9 mouse cellular contexts compared by ENCODE assay signal in the genomic region with DNA sequence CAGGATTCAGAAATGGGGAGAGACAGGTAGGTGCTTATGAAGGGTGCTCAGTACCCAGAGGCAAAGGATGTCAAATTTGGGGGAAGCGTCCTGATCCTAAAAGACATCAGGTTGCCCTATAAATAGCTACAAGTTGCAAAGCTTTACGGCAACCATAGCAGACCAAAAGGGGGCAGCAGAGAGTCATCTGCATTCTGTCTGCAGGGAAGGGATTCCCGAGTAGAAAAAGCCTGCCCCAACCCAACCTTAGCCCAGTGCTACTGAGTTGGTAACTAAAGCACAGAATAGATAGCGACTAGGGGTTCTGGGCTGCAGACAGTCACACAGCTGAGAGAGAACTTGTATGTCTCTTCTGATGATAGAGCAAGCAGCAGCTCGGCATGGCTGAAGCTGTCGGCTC. TPM values are rescaled to one million over a fixed set of nuclear protein-coding genes. Genes with fewer than 3 reads are reported as not detected.
A peak's percentile ranks its signal among the peaks of the same experiment; 100 is the strongest.
DNase-seq lines count a peak whose midpoint lies in the region; ATAC-seq lines count a peak whose summit lies in the region.
"Had no signal": no experiment of that assay in that cellular context is flagged by ENCODE, and none has a peak within 500 bp of the region (broad histone marks: within the 10 kb centered on the region; RNA-seq: fewer than 3 reads in every experiment).

No protein-coding gene starts in this region.

- no peak overlapping the region for H3K27ac ChIP-seq in forebrain, embryonic 15.5 days (replicated peaks)
- no peak overlapping the region for H3K27ac ChIP-seq in hindbrain, embryonic 10.5 days
- H3K27ac ChIP-seq: liver, embryonic 15.5 days had no signal

- no peaks in the 10 kb centered on the region for H3K9me3 ChIP-seq in forebrain, embryonic 15.5 days
- H3K9me3 ChIP-seq in hindbrain, embryonic 10.5 days: no peaks in the 10 kb centered on the region
- H3K9me3 ChIP-seq: liver, embryonic 15.5 days had no signal

- 0 out of 2 replicates have a peak, but pooled peaks cover 2% of the 10 kb centered on the region for H3K4me1 ChIP-seq in forebrain, embryonic 15.5 days
- no peaks in the 10 kb centered on the region for H3K4me1 ChIP-seq in hindbrain, embryonic 10.5 days (replicated peaks)
- H3K4me1 ChIP-seq: liver, embryonic 15.5 days had no signal

- DNase-seq in NIH3T3 (ENCODE audit: low read depth): peak; percentile 89
- DNase-seq in cerebellum, adult 11 months: peak; percentile 80
- DNase-seq in hindbrain, embryonic 10.5 days (ENCODE audit: low spot score): peak; percentile 77
- peak; percentile 74 to 86 for DNase-seq in layer of hippocampus, postnatal 14 days (ENCODE audit: low spot score in 2 of 2)
- DNase-seq in right cerebral cortex, adult 18-20 months: peak; percentile 80
- DNase-seq in urinary bladder, postnatal 36 days (ENCODE audit: low spot score in 2 of 2): peak; percentile 64 to 73

- no peak overlapping the region for H3K4me2 ChIP-seq in forebrain, embryonic 15.5 days (replicated peaks)
- H3K4me2 ChIP-seq: liver, embryonic 15.5 days had no signal

- H3K9ac ChIP-seq in forebrain, embryonic 15.5 days (replicated peaks): no peak overlapping the region
- H3K9ac ChIP-seq: liver, embryonic 15.5 days had no signal

- no peaks in the 10 kb centered on the region for H3K27me3 ChIP-seq in forebrain, embryonic 15.5 days
- no peaks in the 10 kb centered on the region for H3K27me3 ChIP-seq in hindbrain, embryonic 10.5 days (ENCODE audit: insufficient read depth, poor library complexity, severe bottlenecking)
- H3K27me3 ChIP-seq: liver, embryonic 15.5 days had no signal

- peak; percentile 71 for ATAC-seq in forebrain, embryonic 15.5 days (replicated peaks)
- ATAC-seq in megakaryocyte, adult 5-6 weeks (ENCODE audit: poor library complexity, severe bottlenecking): peak; percentile 82

- no peak overlapping the region for H3K4me3 ChIP-seq in forebrain, embryonic 15.5 days
- H3K4me3 ChIP-seq in hindbrain, embryonic 10.5 days: no peak overlapping the region
- H3K4me3 ChIP-seq: liver, embryonic 15.5 days had no signal

- 31% methylated on average over 6 of the region's 6 CpGs for WGBS in forebrain, embryonic 15.5 days
- WGBS in hindbrain, embryonic 10.5 days: 37% methylated on average over 6 of the region's 6 CpGs

- H3K36me3 ChIP-seq in forebrain, embryonic 15.5 days: no peaks in the 10 kb centered on the region
- peaks cover 23% of the 10 kb centered on the region; the same call in 1 of the 2 replicates for H3K36me3 ChIP-seq in hindbrain, embryonic 10.5 days

RNA-seq across cellular contexts. Expression of a gene that starts 31.0 kb away (rescaled TPM):
- polyA plus RNA-seq in forebrain, embryonic 15.5 days (2015; fragmentation: Nextera tagmentation; extraction: Ambion mirVana): 39.8 and 46.6 TPM in 2 replicates
- 68.3 and 74.1 TPM in 2 replicates for polyA plus RNA-seq in hindbrain, embryonic 10.5 days (2016; fragmentation: Nextera tagmentation; extraction: Ambion mirVana)
- total RNA-seq in layer of hippocampus, postnatal 14 days (2021): 10 to 100 TPM; 25.9 to 26.5 TPM
- total RNA-seq in megakaryocyte, adult 5-6 weeks (2015): 7.9 and 8.6 TPM in 2 replicates
- 6.2 and 11.4 TPM in 2 replicates for total RNA-seq in megakaryocyte, adult 5-6 weeks (2017)

RNA-seq across cellular contexts. Expression of a gene that starts 31.0 kb away (rescaled TPM):
- 51.3 and 56.3 TPM in 2 replicates for polyA plus RNA-seq in forebrain, embryonic 15.5 days (2015; fragmentation: Nextera tagmentation; extraction: Ambion mirVana)
- polyA plus RNA-seq in hindbrain, embryonic 10.5 days (2016; fragmentation: Nextera tagmentation; extraction: Ambion mirVana): 50.2 and 51.8 TPM in 2 replicates
- total RNA-seq in layer of hippocampus, postnatal 14 days (2021): 10 to 100 TPM; 30.2 to 32.8 TPM
- 36.4 and 46.1 TPM in 2 replicates for total RNA-seq in megakaryocyte, adult 5-6 weeks (2015)
- 52.1 and 53.7 TPM in 2 replicates for total RNA-seq in megakaryocyte, adult 5-6 weeks (2017)
